Mouse (Mus musculus) cerebellum, adult 11-12 months (tissue): ENCODE data around the gene Cerk.
A peak's percentile ranks its signal among the peaks of the same experiment; 100 is the strongest.
"Not testable (repeated sequence)": the region's sequence is repeated elsewhere in the genome, so short reads cannot be mapped to it uniquely, and the experiment has no call there.

ENCODE experiments used
- DNase-seq: peaks from one replicate; pipeline ENCODE4 v3.0.0; 2022

Cerk gene

DNA sequence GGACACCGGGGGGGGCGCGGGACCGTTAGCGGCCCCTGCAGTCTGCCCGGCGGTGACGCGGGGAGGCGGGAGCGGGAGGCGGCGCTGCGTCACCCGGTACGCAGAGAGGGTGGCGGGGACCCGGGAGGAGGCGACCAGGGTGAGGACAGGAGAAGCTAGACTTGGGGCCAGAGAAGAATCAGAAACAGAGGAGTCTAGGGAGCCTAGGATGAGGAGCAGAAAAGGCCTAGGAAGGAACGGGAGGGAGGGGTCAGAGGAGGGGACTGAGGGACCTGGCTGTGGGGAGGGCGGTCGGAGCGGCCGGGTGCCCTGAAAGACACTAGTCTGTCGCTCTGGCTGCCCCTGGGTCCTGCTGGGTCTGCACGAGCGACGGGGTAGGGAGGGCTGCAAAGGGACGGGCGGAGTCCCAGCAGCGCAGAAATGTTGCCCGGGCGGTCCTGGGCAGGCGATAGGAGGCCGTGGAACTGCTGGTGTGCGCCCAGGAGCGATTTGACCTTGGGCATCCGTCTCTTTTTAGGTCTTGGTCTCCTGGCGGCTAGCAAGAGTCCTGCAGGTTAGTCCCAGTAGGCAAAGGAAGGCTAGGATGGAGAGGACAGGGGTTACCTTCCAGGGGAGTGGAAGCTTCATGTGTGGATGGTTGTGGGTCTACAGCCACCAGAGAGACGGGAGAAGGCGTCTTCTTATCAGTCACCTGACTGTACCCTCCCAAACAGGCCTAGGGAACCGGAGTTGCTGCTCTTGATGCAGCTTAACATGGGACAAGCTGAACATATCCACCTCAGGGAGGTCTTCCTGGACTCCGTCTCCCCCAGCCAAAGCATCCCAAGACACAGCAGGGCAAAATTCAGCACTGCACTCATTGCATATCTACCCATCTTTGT is at the start of gene Cerk:
Gene Cerk (minus strand): TSS at position 453 of the 881 bp plus-strand sequence.
- peak; percentile 86 for DNase-seq

DNA sequence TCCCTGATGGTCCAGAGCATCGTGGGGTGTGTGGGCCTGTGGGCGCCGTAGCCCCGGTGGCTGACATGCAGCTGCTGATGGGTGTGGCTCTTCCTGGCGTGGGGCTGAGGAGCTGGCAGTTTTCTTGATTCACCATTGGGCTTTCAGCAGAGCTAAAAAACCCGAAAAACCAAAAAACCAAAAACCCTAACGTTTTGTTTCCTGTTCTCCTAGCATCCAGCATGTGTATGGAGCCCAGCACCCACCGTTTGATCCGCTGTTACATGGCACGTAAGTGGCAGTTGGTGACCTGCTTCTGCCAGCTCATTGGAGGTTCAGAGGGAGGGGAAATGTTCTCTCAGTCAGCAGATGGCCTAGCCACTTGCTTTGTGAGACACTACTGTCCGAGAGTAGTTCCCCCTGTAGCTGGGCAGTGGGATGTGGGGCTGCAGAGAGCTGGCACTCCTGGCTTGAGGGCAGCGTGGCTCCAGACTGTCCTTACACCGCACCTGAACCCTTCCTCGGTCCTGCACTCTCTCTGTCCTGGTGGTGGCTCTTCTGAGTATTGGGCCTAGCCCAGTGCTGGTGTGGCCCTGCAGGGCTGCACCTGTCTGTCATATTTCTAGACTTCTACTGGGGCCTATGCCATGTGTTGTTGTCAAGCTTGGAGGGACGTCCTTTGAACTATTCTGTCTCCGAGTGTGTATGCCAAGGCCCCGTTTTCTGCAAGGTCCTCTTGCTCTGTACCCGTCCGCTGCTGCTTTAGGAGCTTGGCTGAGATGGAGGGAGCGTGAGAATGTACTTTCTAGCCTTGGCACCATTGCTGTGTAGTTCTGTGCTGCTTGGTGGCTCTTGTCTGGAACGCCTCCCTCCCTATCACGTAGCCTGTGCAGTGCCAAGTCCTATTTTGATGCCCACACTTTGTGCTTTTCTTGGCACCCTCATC is 48.8 kb upstream of the Cerk start:
- DNase-seq = peak; percentile 72

DNA sequence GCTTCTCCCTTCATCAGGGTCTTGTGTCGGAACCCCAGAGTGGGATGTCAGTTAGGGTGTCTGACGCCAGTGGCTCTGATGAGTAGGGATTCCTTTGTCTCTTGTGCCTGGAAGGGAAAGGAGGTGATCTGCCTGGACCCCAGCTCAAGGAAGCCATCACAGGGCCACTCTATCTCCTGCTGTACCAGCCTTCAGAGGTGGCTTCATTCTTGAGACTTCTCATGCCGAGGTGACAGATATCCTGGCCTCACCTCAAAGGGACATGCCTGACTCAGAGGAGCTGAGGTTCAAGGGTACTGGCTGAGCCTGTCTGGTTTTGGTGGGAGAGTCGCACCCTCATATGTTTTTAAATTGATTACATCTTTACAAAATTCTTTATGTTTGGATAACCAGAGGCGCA is 48.1 kb upstream of the Cerk start:
- peak; percentile 40 for DNase-seq

DNA sequence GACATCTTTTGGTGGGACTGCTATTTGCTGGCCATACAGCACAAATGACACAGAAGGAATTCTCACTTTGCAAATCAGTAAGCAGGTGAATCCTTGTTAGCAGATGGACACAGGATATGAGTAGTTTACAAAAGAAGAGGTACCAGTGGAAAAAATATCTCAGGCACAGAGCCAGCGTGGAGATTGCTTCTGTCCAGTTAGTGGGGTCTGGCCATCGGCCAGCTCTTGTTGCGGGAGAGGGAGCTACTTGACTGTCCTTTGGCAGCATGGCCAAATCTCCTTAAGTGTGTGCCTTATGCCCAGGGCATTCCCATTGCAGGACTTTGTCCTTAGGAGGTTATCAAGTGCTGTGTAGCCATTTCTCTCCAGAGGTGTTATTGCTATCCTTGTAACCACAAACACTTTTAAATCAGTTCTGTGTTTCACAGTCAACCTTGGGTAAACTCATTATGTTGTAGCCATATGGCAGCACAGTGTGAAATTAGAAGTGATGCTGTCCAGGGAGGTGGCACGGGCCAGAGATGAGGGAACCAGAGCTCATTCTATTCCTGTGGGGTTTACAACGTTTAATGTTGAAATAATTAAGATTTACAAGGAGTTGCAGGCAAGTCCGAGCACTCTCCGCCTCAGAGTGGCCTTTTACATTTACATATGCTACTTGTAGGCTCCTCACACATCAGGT is 46.0 kb upstream of the Cerk start:
- peak; percentile 97 for DNase-seq

DNA sequence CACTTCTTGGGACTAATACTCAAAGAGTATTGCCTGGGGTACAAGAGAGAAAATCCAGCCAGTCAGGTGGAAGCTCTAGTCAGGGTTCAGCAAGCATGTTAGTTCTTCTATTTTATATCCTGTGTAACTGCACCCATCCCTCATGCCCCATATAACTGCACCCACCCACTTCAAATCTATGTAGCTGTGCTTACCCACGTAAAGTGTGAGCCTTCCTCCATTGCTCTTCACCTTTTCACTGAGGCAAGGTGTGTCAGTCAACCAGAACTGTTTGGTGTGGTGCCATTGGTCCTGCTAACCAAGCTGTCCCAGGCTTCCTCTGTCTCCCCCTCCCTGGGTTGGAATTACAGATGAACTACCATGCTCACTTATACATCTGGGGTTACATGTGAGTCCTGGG is 45.2 kb upstream of the Cerk start:
- no peak for DNase-seq

DNA sequence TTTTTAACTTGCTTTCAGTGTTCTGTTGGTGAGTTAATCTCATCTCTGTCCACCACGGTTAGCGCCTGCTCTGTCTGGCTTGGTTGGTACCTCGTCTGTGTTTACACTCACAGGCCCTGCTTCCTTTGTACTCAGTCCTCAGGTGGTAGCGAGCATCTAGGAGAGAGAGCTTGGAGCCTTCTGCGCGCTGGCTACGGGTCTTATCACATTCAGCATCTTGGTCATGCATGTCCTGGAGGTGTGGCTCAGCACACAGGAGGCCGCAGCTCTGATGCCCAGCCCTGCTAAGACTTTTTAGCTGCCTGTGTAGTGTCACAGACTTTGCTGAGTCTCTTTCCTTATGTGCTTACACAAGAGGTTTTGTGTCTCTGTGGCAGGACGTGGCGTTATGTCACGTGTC is 43.7 kb upstream of the Cerk start:
- DNase-seq = no peak

DNA sequence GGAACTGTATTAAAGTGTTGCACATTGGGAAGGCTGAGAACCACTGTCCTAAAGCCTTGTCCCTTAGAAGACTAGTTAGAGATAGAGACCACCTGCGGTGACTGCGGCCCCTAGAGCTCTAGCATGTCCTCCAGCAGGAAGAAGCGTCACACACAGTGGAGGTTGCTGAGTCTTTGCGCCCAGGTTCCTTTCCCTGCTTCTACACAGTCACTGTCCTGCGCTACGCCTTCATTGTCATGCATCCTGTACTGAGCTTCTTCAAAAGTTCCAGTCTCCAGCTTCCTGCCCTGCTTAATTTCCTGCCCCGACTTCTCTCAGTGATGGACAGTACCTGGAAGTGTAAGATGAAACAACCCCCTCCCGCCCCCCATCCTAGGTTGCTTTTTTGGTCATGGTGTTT is 43.1 kb upstream of the Cerk start:
- no peak for DNase-seq

DNA sequence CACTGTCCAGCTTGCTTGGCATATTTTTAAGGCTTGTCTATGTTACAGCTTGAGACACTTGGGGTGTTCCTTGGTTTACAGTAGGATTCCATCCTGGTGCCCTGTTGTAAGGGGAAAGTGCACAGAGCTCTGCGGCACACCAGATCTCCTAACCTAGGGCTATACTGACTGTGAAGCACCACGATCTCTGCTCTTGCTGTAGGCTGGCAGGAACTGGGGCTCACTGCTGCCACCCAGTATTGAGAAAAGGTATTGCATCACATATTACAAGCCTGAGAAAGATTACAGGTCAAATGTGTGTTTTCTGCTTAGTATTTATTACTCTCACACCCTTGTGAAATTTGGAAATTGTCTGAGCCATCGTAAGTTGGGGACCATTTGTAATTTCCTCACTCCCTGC is 42.2 kb upstream of the Cerk start:
- peak; percentile 65 for DNase-seq

DNA sequence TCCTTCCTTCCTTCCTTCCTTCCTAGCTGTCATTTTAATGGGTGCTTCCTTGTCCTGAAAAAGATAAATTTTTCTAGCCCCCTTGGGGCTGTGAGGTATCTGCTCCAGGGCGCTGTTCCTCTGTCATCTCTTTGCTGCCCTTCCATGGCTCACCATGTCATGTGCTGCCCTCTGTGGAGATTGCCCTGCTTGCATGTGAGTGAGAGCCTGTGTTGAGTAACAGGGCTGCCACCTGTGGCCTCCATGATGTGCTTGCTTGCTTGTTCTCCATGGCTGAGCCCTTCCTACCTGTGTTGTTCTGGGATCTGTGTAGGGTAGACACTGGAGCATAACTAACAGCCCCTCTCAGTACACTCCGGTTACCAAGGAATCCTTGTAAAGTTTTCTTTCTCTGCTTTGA is 41.0 kb upstream of the Cerk start:
- no peak for DNase-seq

DNA sequence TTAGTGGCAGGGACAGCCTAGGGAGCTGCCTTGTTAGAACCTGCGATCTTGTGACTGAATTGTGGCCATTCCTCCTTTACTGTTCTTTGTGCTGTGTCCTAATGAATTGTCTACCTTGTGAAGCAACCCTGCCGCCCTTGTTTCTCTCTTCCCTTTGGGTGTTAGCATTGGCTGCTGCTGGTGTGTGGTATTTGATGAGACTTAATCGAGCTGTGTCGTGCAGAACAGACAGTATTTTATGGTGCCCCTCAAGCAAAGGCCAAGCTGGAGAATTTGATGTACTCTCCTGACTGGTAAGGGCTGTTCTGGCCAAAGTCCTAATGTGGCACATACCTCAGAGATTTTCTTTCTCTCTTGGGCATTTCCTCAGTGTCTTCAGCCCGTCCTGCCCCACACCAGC is 40.3 kb upstream of the Cerk start:
- DNase-seq = no peak

DNA sequence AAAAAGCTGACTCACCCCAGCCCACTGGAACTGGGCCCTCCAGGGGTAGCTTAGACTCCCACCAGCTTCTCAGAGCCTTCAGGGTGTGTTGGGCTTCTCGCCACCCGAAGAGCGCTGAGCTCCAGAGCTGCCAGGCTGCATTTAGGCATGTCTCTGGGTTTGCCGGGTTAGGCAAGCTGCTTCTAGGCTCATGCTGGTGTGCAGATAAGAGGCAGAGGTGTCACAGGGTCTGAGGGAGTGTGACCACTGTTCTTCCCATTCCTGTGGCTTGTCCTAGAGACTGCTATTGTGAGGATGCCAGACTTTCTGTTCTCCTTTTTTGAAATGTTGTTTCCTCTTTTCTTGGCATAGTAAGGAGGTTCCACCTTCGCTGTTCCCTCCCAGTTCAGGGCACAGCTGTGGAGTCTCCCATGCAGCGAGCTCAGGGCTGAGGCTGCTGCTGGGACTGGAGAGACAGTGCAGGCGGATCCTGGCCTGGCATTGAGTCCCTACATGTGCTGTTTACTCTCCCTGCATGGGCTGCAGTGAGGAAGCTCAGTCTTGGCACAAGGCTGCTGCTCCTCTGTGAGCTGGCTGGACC is 39.1 kb upstream of the Cerk start:
- DNase-seq = no peak

DNA sequence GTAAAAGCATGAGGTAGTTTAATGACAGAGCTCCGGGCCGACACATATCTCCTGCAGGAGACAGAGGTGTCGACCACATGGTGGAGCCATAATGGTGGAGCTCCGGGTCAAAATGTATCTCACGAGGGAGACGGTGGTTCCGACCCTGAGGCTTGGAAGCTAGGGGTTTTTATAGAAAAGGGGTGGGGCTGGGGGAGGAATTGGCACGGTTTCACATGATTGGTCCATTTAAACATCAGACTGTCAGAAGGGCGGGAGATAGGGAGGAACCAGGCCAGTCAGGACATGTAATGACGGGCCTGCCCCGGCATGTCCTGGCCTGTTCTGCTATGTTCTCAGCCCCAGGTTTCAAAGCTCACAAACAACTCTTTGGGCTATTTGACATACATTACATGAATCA is 36.0 kb upstream of the Cerk start:
- not testable (repeated sequence) for DNase-seq

DNA sequence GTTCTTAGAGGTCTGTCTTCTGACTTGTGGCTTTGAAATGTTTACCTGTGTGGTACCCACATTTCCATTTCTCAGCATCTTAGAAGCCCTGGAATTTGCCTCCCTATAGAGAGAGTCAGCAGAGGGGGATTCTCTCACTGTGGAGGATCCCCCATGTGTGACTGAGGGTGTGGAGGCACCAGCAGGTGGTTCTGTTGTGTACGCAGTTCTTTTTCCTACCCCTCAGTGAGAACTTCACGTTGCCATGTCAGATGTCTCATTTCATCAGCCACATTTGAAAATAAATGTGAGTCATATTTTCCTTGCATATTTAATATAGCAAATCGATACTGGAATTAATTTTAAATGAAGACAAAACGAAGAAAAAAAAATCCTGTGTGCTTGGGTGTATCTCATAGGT is 35.4 kb upstream of the Cerk start:
- no peak for DNase-seq

DNA sequence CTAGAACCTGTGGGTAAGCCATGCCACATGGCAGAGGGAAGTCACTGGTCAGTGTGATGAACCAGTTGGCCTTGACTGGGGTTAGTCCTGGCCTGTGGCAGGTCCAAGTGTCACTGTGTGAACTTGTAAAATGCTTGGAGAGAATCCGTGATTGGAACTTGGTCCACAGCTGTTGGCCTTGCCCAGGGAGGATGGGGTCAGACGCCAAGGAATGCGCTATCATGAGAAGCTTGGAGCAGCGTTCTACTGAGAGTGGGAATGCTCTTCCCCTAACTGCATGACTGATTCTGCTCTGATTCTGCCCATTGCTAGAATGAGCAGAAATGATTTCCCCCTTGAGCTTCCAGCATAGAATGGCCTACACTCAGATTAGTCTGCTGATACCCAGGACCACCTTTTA is 34.8 kb upstream of the Cerk start:
- no peak for DNase-seq

DNA sequence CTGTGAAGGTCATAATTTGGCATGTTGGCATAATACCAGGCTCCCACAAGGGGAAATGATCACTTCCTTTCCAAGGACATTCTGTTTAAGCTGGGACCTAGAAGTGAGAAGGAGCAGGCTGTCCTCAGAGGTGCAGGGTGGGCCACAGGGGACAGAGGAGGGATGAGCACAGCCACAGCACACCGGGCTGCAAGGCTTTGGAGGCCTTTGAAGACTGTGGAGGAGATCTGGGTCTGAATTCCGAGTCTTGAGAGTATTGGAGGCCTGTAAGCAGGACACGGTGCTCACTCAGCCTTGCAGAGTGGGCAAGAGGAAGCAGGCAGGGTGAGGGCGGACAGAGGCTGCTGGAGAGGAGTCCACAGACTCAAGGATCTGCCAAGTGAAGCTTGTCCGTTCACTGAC is 34.3 kb upstream of the Cerk start:
- DNase-seq = no peak

DNA sequence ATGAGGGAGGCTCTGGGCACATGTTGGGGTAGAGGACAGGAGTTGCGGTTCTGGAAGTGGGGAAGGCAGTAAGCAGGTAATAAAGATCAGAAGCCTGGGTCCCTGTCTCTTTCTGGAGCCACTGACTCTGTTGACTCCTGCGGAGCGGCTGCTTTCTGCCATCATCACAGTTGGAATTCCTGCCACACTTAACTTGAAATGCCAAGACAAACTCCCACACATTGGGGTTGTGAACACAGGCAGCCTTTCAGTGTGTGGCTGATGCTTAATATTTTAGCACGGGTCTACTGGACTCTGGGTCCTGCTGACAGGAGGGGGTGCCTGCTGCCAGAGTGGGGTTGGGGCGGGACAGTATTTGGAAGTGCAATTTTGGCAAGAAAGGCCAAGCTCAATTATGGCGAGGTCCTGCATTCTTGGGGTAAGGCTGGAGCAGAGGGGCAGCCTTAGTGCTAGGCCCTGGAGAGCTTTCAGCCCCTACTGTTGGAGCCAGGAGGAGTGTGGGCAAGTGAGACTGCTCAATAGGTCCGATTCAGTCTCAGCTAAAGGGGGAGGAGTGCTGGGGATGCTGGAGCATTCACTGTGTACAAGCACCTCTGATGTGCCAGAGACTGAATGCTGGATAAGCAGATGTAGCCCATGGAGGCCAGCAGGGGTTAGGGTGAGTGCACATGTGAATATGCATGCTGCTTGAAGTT is 33.7 kb upstream of the Cerk start:
- DNase-seq = no peak

DNA sequence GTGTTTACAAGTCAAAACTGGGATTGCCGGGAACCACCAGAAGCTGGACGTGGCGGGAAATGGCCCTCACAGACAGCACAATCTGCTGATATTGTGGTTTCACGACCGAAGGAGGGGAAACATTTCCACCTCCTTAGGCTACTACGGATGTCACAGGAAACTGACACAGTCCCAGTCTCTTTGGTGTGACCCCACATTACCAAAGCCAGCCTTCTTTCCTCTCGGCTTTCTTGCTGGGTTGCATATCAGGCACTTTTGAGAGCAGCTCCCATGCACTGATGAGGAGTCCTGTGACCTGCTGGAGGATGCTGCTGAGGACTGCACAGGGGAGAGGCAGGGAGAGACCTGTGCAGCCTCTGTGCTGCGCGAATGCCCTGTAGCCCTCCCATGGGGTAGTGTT is 30.7 kb upstream of the Cerk start:
- not testable (repeated sequence) for DNase-seq

DNA sequence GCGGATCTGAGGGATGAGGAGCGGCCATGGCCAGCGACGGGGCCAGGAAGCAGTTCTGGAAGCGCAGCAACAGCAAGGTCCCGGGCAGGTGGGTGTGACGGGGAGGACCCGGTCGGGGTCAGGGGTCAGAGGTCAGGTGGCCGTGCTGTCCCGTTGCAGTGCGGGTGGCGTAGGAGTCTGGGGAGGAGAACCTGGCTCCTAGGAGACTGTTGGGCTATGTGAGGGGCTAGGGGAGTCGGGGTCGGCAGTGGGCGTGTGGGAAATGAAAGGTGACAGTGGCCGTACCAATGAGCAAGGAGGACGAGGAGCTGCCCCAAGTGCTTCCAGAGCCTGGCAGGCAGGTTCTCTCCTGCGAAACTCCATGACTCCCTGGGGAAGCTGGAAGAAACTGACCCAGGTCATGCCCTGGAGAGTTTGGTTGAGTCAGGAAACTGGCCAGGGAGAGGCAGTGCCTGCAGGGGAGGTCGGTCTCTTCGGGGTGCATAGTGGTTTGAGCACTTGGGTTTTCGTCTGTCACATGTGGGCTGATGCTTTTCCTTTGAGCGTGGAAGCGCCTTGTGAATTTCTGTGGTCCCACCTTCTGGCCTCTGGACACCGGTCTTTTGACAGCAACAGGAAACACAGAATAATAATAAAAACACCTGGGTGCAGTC is 28.7 kb upstream of the Cerk start:
- DNase-seq = no peak

DNA sequence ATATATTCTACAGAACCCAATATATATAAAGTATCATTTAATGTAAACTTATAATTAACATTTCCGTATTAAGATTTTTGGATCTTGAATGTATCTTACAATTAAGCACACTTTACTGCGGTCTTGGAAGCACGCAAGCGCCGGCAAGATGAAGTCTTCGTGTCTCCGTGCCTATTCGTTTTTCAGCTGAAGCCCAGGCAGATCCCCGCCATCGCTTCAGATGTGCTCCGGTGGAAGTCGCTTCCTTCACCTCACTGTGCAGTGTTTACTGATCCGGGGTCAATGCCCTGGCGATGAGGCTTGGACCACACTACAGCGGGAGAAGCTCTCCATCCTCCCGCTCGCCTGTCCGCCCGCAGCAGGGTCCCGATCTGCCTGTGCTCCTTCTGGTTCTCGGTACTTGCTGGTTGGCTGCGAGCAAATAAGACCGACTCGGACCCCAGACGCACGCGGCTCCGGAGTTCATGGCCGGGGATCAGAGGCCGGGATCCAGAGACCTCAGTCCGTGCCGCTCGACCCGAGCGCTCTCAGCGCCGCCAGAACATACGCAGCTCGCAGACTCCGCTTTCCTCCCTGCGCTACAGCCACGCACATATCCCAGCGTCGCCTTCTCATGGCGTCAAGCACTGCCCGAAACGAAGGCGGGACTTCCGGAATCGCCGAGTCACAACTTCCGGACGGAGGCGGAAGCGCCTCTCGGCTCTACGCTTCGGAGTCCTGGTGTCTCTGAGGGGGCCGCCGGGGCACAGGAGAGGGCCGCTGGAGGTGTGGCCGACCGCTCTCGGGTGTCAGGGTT is 28.0 kb upstream of the Cerk start, which contains the start of gene Tbc1d22a:
Gene Tbc1d22a (plus strand): TSS at position 707 of the 796 bp plus-strand sequence.
- DNase-seq = peak; percentile 92

DNA sequence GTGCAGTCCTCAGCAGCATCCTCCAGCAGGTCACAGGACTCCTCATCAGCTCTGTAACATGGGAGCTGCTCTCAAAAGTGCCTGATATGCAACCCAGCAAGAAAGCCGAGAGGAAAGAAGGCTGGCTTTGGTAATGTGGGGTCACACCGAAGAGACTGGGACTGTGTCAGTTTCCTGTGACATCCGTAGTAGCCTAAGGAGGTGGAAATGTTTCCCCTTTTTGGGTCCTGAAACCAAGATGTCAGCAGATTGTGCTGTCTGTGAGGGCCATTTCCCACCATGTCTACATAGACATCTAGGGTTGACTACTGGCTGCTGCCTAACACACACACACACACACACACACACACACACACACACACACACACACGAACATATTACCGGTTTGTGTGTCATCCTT is 26.3 kb upstream of the Cerk start:
- DNase-seq = not testable (repeated sequence)

DNA sequence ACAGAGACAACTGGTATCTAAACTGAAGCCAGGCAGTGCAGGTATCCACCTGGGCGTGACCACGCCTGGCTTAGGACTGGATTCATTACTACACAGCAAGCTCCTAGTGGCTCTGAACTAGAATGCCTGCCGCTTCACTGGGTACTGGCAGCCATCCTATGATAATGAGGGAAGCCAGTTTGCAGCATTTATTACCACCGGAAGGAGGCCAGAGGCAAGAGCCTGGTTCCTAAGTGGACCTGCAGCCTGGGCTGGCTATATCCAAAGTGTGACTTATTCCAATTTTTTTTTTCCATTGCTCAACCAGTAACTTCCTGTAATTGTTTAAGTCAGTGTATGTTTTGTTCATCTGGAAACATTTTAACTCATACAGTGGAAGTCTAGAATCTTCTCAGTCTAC is 20.4 kb upstream of the Cerk start:
- DNase-seq = no peak
